Comparison of ENCODE assay signal across 17 mouse cellular contexts in genomic region chr9:67426304-67426703, GRCm38 (mm10).
DNase-seq lines count a peak whose midpoint lies in the region; ATAC-seq lines count a peak whose summit lies in the region.
"Had no signal": no experiment of that assay in that cellular context is flagged by ENCODE, and none has a peak within 500 bp of the region (broad histone marks: within the 10 kb centered on the region; RNA-seq: fewer than 3 reads in every experiment).

No protein-coding gene starts in this region.

- 0 out of 2 replicates have a peak overlapping the region, but pooled peaks have one; percentile 45 for H3K27ac ChIP-seq in embryonic facial prominence, embryonic 15.5 days (replicated peaks)
- no peak overlapping the region for H3K27ac ChIP-seq in embryonic facial prominence, embryonic 10.5 days (replicated peaks)
- H3K27ac ChIP-seq in hindbrain, embryonic 13.5 days, result 0 out of 2 replicates have a peak overlapping the region, but pooled peaks have one; percentile 35
- H3K27ac ChIP-seq in hindbrain, embryonic 11.5 days (ENCODE audit: low read depth, low read length), result no peak overlapping the region
- peak overlapping the region; percentile 71; the same call in 1 of the 2 replicates for H3K27ac ChIP-seq in stomach, embryonic 14.5 days (ENCODE audit: low read length)
- H3K27ac ChIP-seq: lung, embryonic 15.5 days had no signal

- 69% methylated on average over 3 of the region's 3 CpGs for WGBS in embryonic facial prominence, embryonic 15.5 days
- WGBS in embryonic facial prominence, embryonic 10.5 days, result 85% methylated on average over 3 of the region's 3 CpGs
- whole genome bisulfite sequencing in hindbrain, embryonic 13.5 days, result 55% methylated on average over 3 of the region's 3 CpGs
- WGBS in hindbrain, embryonic 11.5 days, result 82% methylated on average over 3 of the region's 3 CpGs
- 38% methylated on average over 3 of the region's 3 CpGs for WGBS in stomach, embryonic 14.5 days

- H3K36me3 ChIP-seq in embryonic facial prominence, embryonic 15.5 days, result no peaks in the 10 kb centered on the region
- H3K36me3 ChIP-seq in embryonic facial prominence, embryonic 10.5 days (replicated peaks), result no peaks in the 10 kb centered on the region
- no peaks in the 10 kb centered on the region for H3K36me3 ChIP-seq in hindbrain, embryonic 13.5 days
- no peaks in the 10 kb centered on the region for H3K36me3 ChIP-seq in hindbrain, embryonic 11.5 days (ENCODE audit: control insufficient read depth, insufficient read depth, low read length)
- no peaks in the 10 kb centered on the region for H3K36me3 ChIP-seq in stomach, embryonic 14.5 days (ENCODE audit: control insufficient read depth, insufficient read depth, low read length)
- H3K36me3 ChIP-seq: heart, embryonic 10.5 days; lung, embryonic 15.5 days had no signal

- no peak for ATAC-seq in embryonic facial prominence, embryonic 15.5 days (ENCODE audit: insufficient number of reproducible peaks, low FRiP score, low TSS enrichment, low read depth)
- no peak for ATAC-seq in hindbrain, embryonic 13.5 days (ENCODE audit: low FRiP score)
- no peak for ATAC-seq in hindbrain, embryonic 11.5 days (ENCODE audit: low FRiP score)
- ATAC-seq in stomach, embryonic 14.5 days (ENCODE audit: insufficient number of reproducible peaks, insufficient read depth, low FRiP score, low read depth), result no peak
- ATAC-seq: inflammation-experienced regulatory T-cells, adult 6 months had no signal

- H3K4me3 ChIP-seq in embryonic facial prominence, embryonic 15.5 days (replicated peaks), result no peak overlapping the region
- H3K4me3 ChIP-seq in embryonic facial prominence, embryonic 10.5 days, result no peak overlapping the region
- H3K4me3 ChIP-seq in hindbrain, embryonic 13.5 days, result no peak overlapping the region
- no peak overlapping the region for H3K4me3 ChIP-seq in hindbrain, embryonic 11.5 days (ENCODE audit: low read depth, low read length)
- H3K4me3 ChIP-seq in stomach, embryonic 14.5 days (ENCODE audit: low read depth, low read length), result no peak overlapping the region
- H3K4me3 ChIP-seq: heart, embryonic 10.5 days; lung, embryonic 15.5 days had no signal

- H3K9me3 ChIP-seq in embryonic facial prominence, embryonic 15.5 days (replicated peaks), result no peaks in the 10 kb centered on the region
- no peaks in the 10 kb centered on the region for H3K9me3 ChIP-seq in embryonic facial prominence, embryonic 10.5 days
- no peaks in the 10 kb centered on the region for H3K9me3 ChIP-seq in hindbrain, embryonic 13.5 days
- H3K9me3 ChIP-seq in hindbrain, embryonic 11.5 days (ENCODE audit: control insufficient read depth, low read length), result no peaks in the 10 kb centered on the region
- no peaks in the 10 kb centered on the region for H3K9me3 ChIP-seq in stomach, embryonic 14.5 days (ENCODE audit: control insufficient read depth, low read depth, low read length)
- H3K9me3 ChIP-seq: heart, embryonic 10.5 days; lung, embryonic 15.5 days had no signal

- H3K9ac ChIP-seq in embryonic facial prominence, embryonic 15.5 days, result no peak overlapping the region
- no peak overlapping the region for H3K9ac ChIP-seq in hindbrain, embryonic 13.5 days
- H3K9ac ChIP-seq in hindbrain, embryonic 11.5 days (ENCODE audit: low read depth, low read length), result no peak overlapping the region
- H3K9ac ChIP-seq in stomach, embryonic 14.5 days (replicated peaks; ENCODE audit: low read depth, low read length), result no peak overlapping the region
- H3K9ac ChIP-seq: lung, embryonic 15.5 days had no signal

- no peaks in the 10 kb centered on the region for H3K27me3 ChIP-seq in embryonic facial prominence, embryonic 15.5 days
- H3K27me3 ChIP-seq in embryonic facial prominence, embryonic 10.5 days (replicated peaks; ENCODE audit: low read depth, poor library complexity, severe bottlenecking), result no peaks in the 10 kb centered on the region
- no peaks in the 10 kb centered on the region for H3K27me3 ChIP-seq in hindbrain, embryonic 13.5 days
- H3K27me3 ChIP-seq in hindbrain, embryonic 11.5 days (ENCODE audit: control insufficient read depth, insufficient read depth, low read length), result no peaks in the 10 kb centered on the region
- no peaks in the 10 kb centered on the region for H3K27me3 ChIP-seq in stomach, embryonic 14.5 days (ENCODE audit: control insufficient read depth, insufficient read depth, low read length)
- H3K27me3 ChIP-seq: lung, embryonic 15.5 days had no signal

- DNase-seq in embryonic facial prominence, embryonic 10.5 days (ENCODE audit: low spot score), result no peak
- no peak for DNase-seq in hindbrain, embryonic 11.5 days (ENCODE audit: low spot score)
- DNase-seq in kidney, postnatal 14 days, result peak; percentile 10
- no peak for DNase-seq in kidney, adult 11 months
- no peak for DNase-seq in urinary bladder, adult 18-20 months (ENCODE audit: low spot score in 2 of 2)
- DNase-seq: adrenal gland, postnatal 14 days; cerebellum, adult 9-10 months; gastrocnemius, postnatal 25 days; layer of hippocampus, postnatal 36 days; thymus, postnatal 36 days had no signal

- H3K4me2 ChIP-seq in embryonic facial prominence, embryonic 15.5 days (replicated peaks), result no peak overlapping the region
- no peak overlapping the region for H3K4me2 ChIP-seq in hindbrain, embryonic 13.5 days
- no peak overlapping the region for H3K4me2 ChIP-seq in hindbrain, embryonic 11.5 days (replicated peaks; ENCODE audit: low read depth, low read length)
- no peak overlapping the region for H3K4me2 ChIP-seq in stomach, embryonic 14.5 days (replicated peaks; ENCODE audit: low read depth, low read length)
- H3K4me2 ChIP-seq: liver, embryonic 11.5 days; lung, embryonic 15.5 days had no signal

- peaks cover 13% of the 10 kb centered on the region; the same call in 1 of the 2 replicates for H3K4me1 ChIP-seq in embryonic facial prominence, embryonic 15.5 days
- H3K4me1 ChIP-seq in embryonic facial prominence, embryonic 10.5 days, result peaks cover 9% of the 10 kb centered on the region
- H3K4me1 ChIP-seq in hindbrain, embryonic 13.5 days (replicated peaks), result peaks cover 14% of the 10 kb centered on the region
- no peaks in the 10 kb centered on the region for H3K4me1 ChIP-seq in hindbrain, embryonic 11.5 days (replicated peaks; ENCODE audit: control insufficient read depth, insufficient read depth, low read length)
- H3K4me1 ChIP-seq in stomach, embryonic 14.5 days (ENCODE audit: control insufficient read depth, insufficient read depth, low read length), result peaks cover 9% of the 10 kb centered on the region; the same call in 1 of the 2 replicates

Comparison
In these comparisons a context has a peak if more than half of its experiments do, and no peak if none do; other contexts are left out.
1. H3K27ac ChIP-seq: peak in embryonic facial prominence, embryonic 15.5 days (single experiment), hindbrain, embryonic 13.5 days (single experiment) and stomach, embryonic 14.5 days (single experiment); none in embryonic facial prominence, embryonic 10.5 days (single experiment) and hindbrain, embryonic 11.5 days (single experiment).